Mouse (Mus musculus): ENCODE results near the gene Ntm. TPM values are rescaled to one million over a fixed set of nuclear protein-coding genes. Genes with fewer than 3 reads are reported as not detected.

Ntm gene
- polyA plus RNA-seq (2015; fragmentation: Nextera tagmentation; extraction: Ambion mirVana), result 21.0 and 21.4 TPM in 2 replicates

DNA sequence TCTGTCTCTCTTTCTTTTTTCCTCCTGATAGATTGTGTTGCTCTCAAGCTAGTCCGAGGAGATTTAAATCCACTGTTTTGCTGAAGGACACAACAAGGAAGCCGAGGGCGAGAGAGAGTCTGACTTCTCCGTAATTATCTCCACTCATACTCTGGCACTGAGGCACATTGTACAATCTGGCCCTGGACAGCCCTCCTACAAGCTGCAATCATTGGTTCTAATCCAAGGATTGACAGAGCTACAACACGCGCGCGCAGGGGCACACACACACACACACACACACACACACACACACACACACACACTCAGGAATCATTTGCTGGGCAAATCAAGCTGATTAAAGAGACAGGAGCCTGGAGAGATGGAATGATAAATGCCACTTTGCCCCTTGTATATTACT, at the start of gene Ntm:
Gene Ntm, minus strand, starts transcription at position 164 of the 400 bp plus-strand sequence.
- no peaks in the 10 kb centered on the region for H3K9me3 ChIP-seq
- WGBS, result 22% methylated on average over 8 of the region's 8 CpGs
- peaks cover 46% of the 10 kb centered on the region for H3K27me3 ChIP-seq
- H3K4me1 ChIP-seq, result 0 out of 2 replicates have a peak, but pooled peaks cover 8% of the 10 kb centered on the region
- peak within 1 kb of the TSS; percentile 58 for H3K4me2 ChIP-seq
- no peak within 1 kb of the TSS for H3K27ac ChIP-seq
- ATAC-seq (ENCODE audit: borderline replicate concordance, extremely low read depth, low FRiP score, low TSS enrichment), result no peak
- no peak within 1 kb of the TSS for H3K9ac ChIP-seq
- peak within 1 kb of the TSS; percentile 28 for H3K4me3 ChIP-seq
- H3K36me3 ChIP-seq, result no peaks in the 10 kb centered on the region

DNA sequence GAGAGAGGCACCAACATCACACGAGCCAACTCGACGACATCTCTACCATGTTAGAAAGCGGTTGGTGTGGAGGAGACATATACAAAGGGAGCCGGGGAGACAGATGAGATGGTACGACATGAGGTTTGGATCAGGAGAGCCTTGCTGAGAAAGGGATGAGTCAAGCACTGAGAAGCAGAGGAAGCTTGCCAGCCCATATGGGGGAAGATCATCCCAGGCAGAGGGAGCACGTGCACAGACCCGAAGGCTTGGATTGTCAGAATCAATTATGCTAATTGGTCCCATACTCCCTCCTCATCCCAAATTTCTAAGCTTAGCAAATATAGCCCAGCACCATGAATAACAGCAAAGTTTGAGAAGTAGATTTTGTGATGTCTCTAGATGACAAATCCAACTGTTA, 42.8 kb upstream of the Ntm start:
- H3K4me1 ChIP-seq, result no peaks in the 10 kb centered on the region
- no peaks in the 10 kb centered on the region for H3K36me3 ChIP-seq
- no peak overlapping the region for H3K4me3 ChIP-seq
- no peaks in the 10 kb centered on the region; the same call in 1 of the 2 replicates for H3K27me3 ChIP-seq
- H3K9me3 ChIP-seq, result no peaks in the 10 kb centered on the region
- WGBS, result 62% methylated on average over 8 of the region's 8 CpGs
- no peak for ATAC-seq (ENCODE audit: borderline replicate concordance, extremely low read depth, low FRiP score, low TSS enrichment)
- H3K27ac ChIP-seq, result no peak overlapping the region
- no peak overlapping the region for H3K4me2 ChIP-seq
- no peak overlapping the region for H3K9ac ChIP-seq

- H3K9ac ChIP-seq, result no peak overlapping the region
- no peaks in the 10 kb centered on the region for H3K4me1 ChIP-seq
- no peak overlapping the region for H3K4me2 ChIP-seq
- no peaks in the 10 kb centered on the region for H3K36me3 ChIP-seq
- no peak overlapping the region for H3K4me3 ChIP-seq
- no peak overlapping the region for H3K27ac ChIP-seq
- no peaks in the 10 kb centered on the region for H3K9me3 ChIP-seq
- ATAC-seq (ENCODE audit: borderline replicate concordance, extremely low read depth, low FRiP score, low TSS enrichment), result no peak
- no peaks in the 10 kb centered on the region; the same call in 1 of the 2 replicates for H3K27me3 ChIP-seq
- WGBS, result 32% methylated on average over 3 of the region's 3 CpGs
These were observed 40.7 kb upstream of the Ntm start for GRCm38 (mm10) chr9:30003612-30004011.

GRCm38 (mm10) chr9:29981177-29981915, 18.4 kb upstream of the Ntm start:
- H3K4me2 ChIP-seq, result no peak overlapping the region
- H3K36me3 ChIP-seq, result no peaks in the 10 kb centered on the region
- H3K4me3 ChIP-seq, result no peak overlapping the region
- 68% methylated on average over 5 of the region's 5 CpGs for WGBS
- no peaks in the 10 kb centered on the region for H3K9me3 ChIP-seq
- ATAC-seq (ENCODE audit: borderline replicate concordance, extremely low read depth, low FRiP score, low TSS enrichment), result no peak
- no peak overlapping the region for H3K27ac ChIP-seq
- H3K27me3 ChIP-seq, result no peaks in the 10 kb centered on the region
- no peak overlapping the region for H3K9ac ChIP-seq
- no peaks in the 10 kb centered on the region for H3K4me1 ChIP-seq

- peak overlapping the region; percentile 58 for H3K4me2 ChIP-seq
- H3K9ac ChIP-seq, result no peak overlapping the region
- 2% methylated on average over 38 of the region's 38 CpGs for WGBS
- peak overlapping the region; percentile 28 for H3K4me3 ChIP-seq
- H3K9me3 ChIP-seq, result no peaks in the 10 kb centered on the region
- H3K27ac ChIP-seq, result no peak overlapping the region
- ATAC-seq (ENCODE audit: borderline replicate concordance, extremely low read depth, low FRiP score, low TSS enrichment), result no peak
- peaks cover 46% of the 10 kb centered on the region for H3K27me3 ChIP-seq
- no peaks in the 10 kb centered on the region for H3K36me3 ChIP-seq
- H3K4me1 ChIP-seq, result 0 out of 2 replicates have a peak, but pooled peaks cover 8% of the 10 kb centered on the region
These were observed 730 bp downstream of the Ntm start for GRCm38 (mm10) chr9:29961954-29962867.

DNA sequence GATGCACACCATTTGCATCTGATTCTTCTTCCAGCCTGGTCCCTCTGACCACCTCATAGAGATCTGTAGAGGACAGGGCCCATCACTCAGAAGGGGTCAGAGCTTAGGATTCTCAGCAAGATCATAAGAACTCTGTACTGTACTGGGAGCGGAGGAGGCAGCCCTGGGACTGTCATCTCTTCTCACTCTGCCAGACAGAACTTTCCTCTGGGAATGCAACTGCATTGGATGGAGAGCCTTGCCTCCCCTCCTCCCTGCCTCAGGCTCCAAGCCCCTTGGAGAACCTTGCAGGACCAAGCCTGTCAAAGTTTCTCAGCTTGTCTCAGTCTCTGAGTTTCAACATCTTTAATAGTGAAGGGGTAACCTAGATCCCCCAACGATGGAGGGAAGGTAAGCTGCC, 1.4 kb downstream of the Ntm start:
- no peak overlapping the region for H3K4me3 ChIP-seq
- peaks cover 46% of the 10 kb centered on the region for H3K27me3 ChIP-seq
- H3K36me3 ChIP-seq, result no peaks in the 10 kb centered on the region
- H3K4me1 ChIP-seq, result 0 out of 2 replicates have a peak, but pooled peaks cover 8% of the 10 kb centered on the region
- H3K27ac ChIP-seq, result no peak overlapping the region
- H3K9ac ChIP-seq, result no peak overlapping the region
- ATAC-seq (ENCODE audit: borderline replicate concordance, extremely low read depth, low FRiP score, low TSS enrichment), result no peak
- peak overlapping the region; percentile 58; the same call in 1 of the 2 replicates for H3K4me2 ChIP-seq
- no peaks in the 10 kb centered on the region for H3K9me3 ChIP-seq
- 39% methylated on average over 2 of the region's 2 CpGs for WGBS

GRCm38 (mm10) chr9:29960741-29961140, 2.2 kb downstream of the Ntm start:
- Histone ChIP-seq H3K9me3 (no peaks in the 10 kb centered on the region), H3K4me3 (no peak overlapping the region), H3K27me3 (peaks cover 46% of the 10 kb centered on the region), H3K27ac (no peak overlapping the region), H3K36me3 (no peaks in the 10 kb centered on the region), H3K4me1 (0 out of 2 replicates have a peak, but pooled peaks cover 8% of the 10 kb centered on the region), H3K9ac (no peak overlapping the region), H3K4me2 (no peak overlapping the region)
- 63% methylated on average over 5 of the region's 5 CpGs for WGBS
- no peak for ATAC-seq (ENCODE audit: borderline replicate concordance, extremely low read depth, low FRiP score, low TSS enrichment)

GRCm38 (mm10) chr9:29960236-29960635, 2.7 kb downstream of the Ntm start:
- 44% methylated on average over 3 of the region's 3 CpGs for WGBS
- Histone ChIP-seq H3K9ac (no peak overlapping the region), H3K4me1 (0 out of 2 replicates have a peak, but pooled peaks cover 8% of the 10 kb centered on the region), H3K36me3 (no peaks in the 10 kb centered on the region), H3K27ac (no peak overlapping the region), H3K4me3 (no peak overlapping the region), H3K27me3 (peaks cover 46% of the 10 kb centered on the region), H3K4me2 (no peak overlapping the region), H3K9me3 (no peaks in the 10 kb centered on the region)
- no peak for ATAC-seq (ENCODE audit: borderline replicate concordance, extremely low read depth, low FRiP score, low TSS enrichment)

GRCm38 (mm10) chr9:29956936-29957335, 6.0 kb downstream of the Ntm start:
- WGBS, result 40% methylated on average over 5 of the region's 5 CpGs

GRCm38 (mm10) chr9:29954031-29954430, 8.9 kb downstream of the Ntm start:
- H3K27me3 ChIP-seq, result no peaks in the 10 kb centered on the region
- no peaks in the 10 kb centered on the region for H3K4me1 ChIP-seq
- H3K4me3 ChIP-seq, result no peak overlapping the region
- no peak overlapping the region for H3K27ac ChIP-seq
- no peaks in the 10 kb centered on the region for H3K9me3 ChIP-seq
- no peak overlapping the region for H3K4me2 ChIP-seq
- 31% methylated on average over 6 of the region's 6 CpGs for WGBS
- no peak for ATAC-seq (ENCODE audit: borderline replicate concordance, extremely low read depth, low FRiP score, low TSS enrichment)
- no peaks in the 10 kb centered on the region for H3K36me3 ChIP-seq
- H3K9ac ChIP-seq, result no peak overlapping the region

More at GRCm38 (mm10) chr9:29956936-29957335, 6.0 kb downstream of the Ntm start:
- Histone ChIP-seq H3K36me3 (no peaks in the 10 kb centered on the region), H3K9ac (no peak overlapping the region), H3K9me3 (no peaks in the 10 kb centered on the region), H3K4me2 (no peak overlapping the region), H3K27ac (no peak overlapping the region), H3K27me3 (peaks cover 20% of the 10 kb centered on the region), H3K4me1 (no peaks in the 10 kb centered on the region), H3K4me3 (no peak overlapping the region)
- no peak for ATAC-seq (ENCODE audit: borderline replicate concordance, extremely low read depth, low FRiP score, low TSS enrichment)

DNA sequence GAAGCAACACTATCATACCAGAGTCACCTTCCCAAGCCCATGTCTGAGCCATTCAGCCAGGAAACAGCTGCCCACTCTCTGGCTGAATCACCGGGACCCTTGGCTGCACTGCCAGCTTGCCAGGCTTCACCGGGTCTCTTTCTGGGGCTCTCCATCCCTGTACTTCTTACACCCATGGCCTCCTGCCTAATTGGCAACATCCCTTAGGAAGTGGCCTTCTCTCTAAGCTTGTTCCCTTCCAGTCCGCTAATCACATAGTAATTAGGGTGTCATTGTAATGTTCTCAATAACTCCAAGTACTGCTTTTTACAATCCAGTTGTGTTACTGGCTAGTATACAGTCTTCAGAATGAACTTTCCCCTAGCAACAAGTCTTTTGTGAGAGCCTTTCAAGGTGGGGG, 13.9 kb downstream of the Ntm start:
- no peaks in the 10 kb centered on the region for H3K27me3 ChIP-seq
- no peaks in the 10 kb centered on the region for H3K36me3 ChIP-seq
- no peak overlapping the region for H3K9ac ChIP-seq
- no peak overlapping the region for H3K4me2 ChIP-seq
- no peaks in the 10 kb centered on the region for H3K9me3 ChIP-seq
- no peak overlapping the region for H3K4me3 ChIP-seq
- ATAC-seq (ENCODE audit: borderline replicate concordance, extremely low read depth, low FRiP score, low TSS enrichment), result no peak
- H3K27ac ChIP-seq, result no peak overlapping the region
- H3K4me1 ChIP-seq, result no peaks in the 10 kb centered on the region
- WGBS, result 85% methylated on average over 3 of the region's 3 CpGs

Data from lung, embryonic 15.5 days (tissue).